Comparison of ENCODE assay signal across 8 mouse cellular contexts in genomic region chr17:28909252-28909941, GRCm38 (mm10). TPM values are rescaled to one million over a fixed set of nuclear protein-coding genes. Genes with fewer than 3 reads are reported as not detected.
DNase-seq lines count a peak whose midpoint lies in the region; ATAC-seq lines count a peak whose summit lies in the region.

No protein-coding gene starts in this region.

- H3K4me2 ChIP-seq in forebrain, embryonic 13.5 days = peak overlapping the region; percentile 55
- peak overlapping the region; percentile 62 for H3K4me2 ChIP-seq in liver, embryonic 12.5 days
- H3K4me2 ChIP-seq in neural tube, embryonic 11.5 days (ENCODE audit: low read depth) = peak overlapping the region; percentile 45

- H3K4me3 ChIP-seq in heart, embryonic 10.5 days = peak overlapping the region; percentile 51
- H3K4me3 ChIP-seq in forebrain, embryonic 13.5 days = peak overlapping the region; percentile 21
- H3K4me3 ChIP-seq in liver, embryonic 12.5 days = peak overlapping the region; percentile 30
- H3K4me3 ChIP-seq in neural tube, embryonic 11.5 days (ENCODE audit: low read depth, low read length) = no peak overlapping the region

- no peak for DNase-seq in heart, embryonic 10.5 days (ENCODE audit: low spot score)
- DNase-seq in heart, adult 9 months (ENCODE audit: low spot score in 2 of 2) = no peak
- DNase-seq in NIH3T3 (ENCODE audit: low read depth) = peak; percentile 43
- DNase-seq in neural tube, embryonic 11.5 days (ENCODE audit: low spot score) = peak; percentile 74
- peak; percentile 48 to 77 for DNase-seq in urinary bladder, postnatal 4 days (ENCODE audit: low spot score in 2 of 2)

- peak overlapping the region; percentile 55 for H3K9ac ChIP-seq in forebrain, embryonic 13.5 days
- 0 out of 2 replicates have a peak overlapping the region, but pooled peaks have one; percentile 35 for H3K9ac ChIP-seq in liver, embryonic 12.5 days
- peak overlapping the region; percentile 39 for H3K9ac ChIP-seq in neural tube, embryonic 11.5 days (ENCODE audit: low read length)

- WGBS in heart, embryonic 10.5 days = 7% methylated on average over 29 of the region's 29 CpGs
- 11% methylated on average over 29 of the region's 29 CpGs for WGBS in forebrain, embryonic 13.5 days
- WGBS in liver, embryonic 12.5 days (ENCODE audit: insufficient replicate concordance) = 5% methylated on average over 29 of the region's 29 CpGs
- WGBS in neural tube, embryonic 11.5 days = 7% methylated on average over 28 of the region's 29 CpGs

- peaks cover 17% of the 10 kb centered on the region for H3K4me1 ChIP-seq in heart, embryonic 10.5 days
- H3K4me1 ChIP-seq in forebrain, embryonic 13.5 days = peaks cover 18% of the 10 kb centered on the region
- H3K4me1 ChIP-seq in liver, embryonic 12.5 days = peaks cover 12% of the 10 kb centered on the region
- no peaks in the 10 kb centered on the region for H3K4me1 ChIP-seq in neural tube, embryonic 11.5 days (ENCODE audit: control insufficient read depth, insufficient read depth, low read length)

- no peaks in the 10 kb centered on the region for H3K36me3 ChIP-seq in heart, embryonic 10.5 days
- H3K36me3 ChIP-seq in forebrain, embryonic 13.5 days (ENCODE audit: poor library complexity, severe bottlenecking) = no peaks in the 10 kb centered on the region
- H3K36me3 ChIP-seq in liver, embryonic 12.5 days = no peaks in the 10 kb centered on the region
- no peaks in the 10 kb centered on the region for H3K36me3 ChIP-seq in neural tube, embryonic 11.5 days (ENCODE audit: control insufficient read depth, insufficient read depth, low read length)

- H3K27ac ChIP-seq in heart, embryonic 10.5 days = 0 out of 2 replicates have a peak overlapping the region, but pooled peaks have one; percentile 31
- H3K27ac ChIP-seq in forebrain, embryonic 13.5 days = no peak overlapping the region
- H3K27ac ChIP-seq in liver, embryonic 12.5 days = no peak overlapping the region
- H3K27ac ChIP-seq in neural tube, embryonic 11.5 days (ENCODE audit: low read depth, low read length) = no peak overlapping the region

- no peaks in the 10 kb centered on the region for H3K9me3 ChIP-seq in heart, embryonic 10.5 days
- no peaks in the 10 kb centered on the region for H3K9me3 ChIP-seq in forebrain, embryonic 13.5 days (replicated peaks)
- no peaks in the 10 kb centered on the region for H3K9me3 ChIP-seq in liver, embryonic 12.5 days (replicated peaks)
- H3K9me3 ChIP-seq in neural tube, embryonic 11.5 days (ENCODE audit: control insufficient read depth, low read length) = no peaks in the 10 kb centered on the region

- H3K27me3 ChIP-seq in heart, embryonic 10.5 days (ENCODE audit: insufficient read depth, poor library complexity, severe bottlenecking) = peaks cover 49% of the 10 kb centered on the region
- H3K27me3 ChIP-seq in forebrain, embryonic 13.5 days = peaks cover 21% of the 10 kb centered on the region
- peaks cover 55% of the 10 kb centered on the region for H3K27me3 ChIP-seq in liver, embryonic 12.5 days (replicated peaks)
- H3K27me3 ChIP-seq in neural tube, embryonic 11.5 days (ENCODE audit: control insufficient read depth, insufficient read depth, low read length) = 0 out of 2 replicates have a peak, but pooled peaks cover 6% of the 10 kb centered on the region

- no peak for ATAC-seq in forebrain, embryonic 13.5 days
- ATAC-seq in inflammation-experienced regulatory T-cells, adult 6 months = peak; percentile 56
- 0 out of 2 replicates have a peak, but pooled peaks have one; percentile 18 for ATAC-seq in liver, embryonic 12.5 days
- no peak for ATAC-seq in neural tube, embryonic 11.5 days (ENCODE audit: insufficient read depth, low FRiP score, low TSS enrichment)

RNA-seq across cellular contexts. Expression of gene 4930539E08Rik, which starts 5.7 kb away (rescaled TPM):
- polyA plus RNA-seq in heart, embryonic 10.5 days (2016; fragmentation: Nextera tagmentation; extraction: Ambion mirVana) = 0.13 and 0.25 TPM in 2 replicates
- 0.15 and 0.25 TPM in 2 replicates for polyA plus RNA-seq in forebrain, embryonic 13.5 days (2015; fragmentation: Nextera tagmentation; extraction: Ambion mirVana)
- 1 to 10 TPM in 2 of 3 experiments, under 1 TPM in 1; 0.25 to 3.2 (median 2.7) TPM for polyA plus RNA-seq in inflammation-experienced regulatory T-cells, adult 6 months (2017; shearing (Covaris generic))
- polyA plus RNA-seq in liver, embryonic 12.5 days (2016; fragmentation: Nextera tagmentation; extraction: Ambion mirVana) = 0.17 and 0.25 TPM in 2 replicates
- 0.15 and 0.23 TPM in 2 replicates for polyA plus RNA-seq in neural tube, embryonic 11.5 days (2014; fragmentation: Nextera tagmentation; extraction: Ambion mirVana)

RNA-seq across cellular contexts. Expression of gene Pxt1, which starts 34.2 kb away (rescaled TPM):
- polyA plus RNA-seq in heart, embryonic 10.5 days (2016; fragmentation: Nextera tagmentation; extraction: Ambion mirVana) = 0.21 and 0.26 TPM in 2 replicates
- not detected in 2 replicates for polyA plus RNA-seq in forebrain, embryonic 13.5 days (2015; fragmentation: Nextera tagmentation; extraction: Ambion mirVana)
- polyA plus RNA-seq in inflammation-experienced regulatory T-cells, adult 6 months (2017; shearing (Covaris generic)) = not detected
- polyA plus RNA-seq in liver, embryonic 12.5 days (2016; fragmentation: Nextera tagmentation; extraction: Ambion mirVana) = 0.51 and 0.73 TPM in 2 replicates
- not detected in 2 replicates for polyA plus RNA-seq in neural tube, embryonic 11.5 days (2014; fragmentation: Nextera tagmentation; extraction: Ambion mirVana)

RNA-seq across cellular contexts. Expression of gene Kctd20, which starts 42.4 kb away (rescaled TPM):
- polyA plus RNA-seq in heart, embryonic 10.5 days (2016; fragmentation: Nextera tagmentation; extraction: Ambion mirVana) = 80.3 and 85.4 TPM in 2 replicates
- polyA plus RNA-seq in forebrain, embryonic 13.5 days (2015; fragmentation: Nextera tagmentation; extraction: Ambion mirVana) = 107 and 115 TPM in 2 replicates
- polyA plus RNA-seq in inflammation-experienced regulatory T-cells, adult 6 months (2017; shearing (Covaris generic)) = 10 to 100 TPM; 34.6 to 46.0 (median 39.5) TPM
- polyA plus RNA-seq in liver, embryonic 12.5 days (2016; fragmentation: Nextera tagmentation; extraction: Ambion mirVana) = 87.0 and 92.4 TPM in 2 replicates
- polyA plus RNA-seq in neural tube, embryonic 11.5 days (2014; fragmentation: Nextera tagmentation; extraction: Ambion mirVana) = 109 and 118 TPM in 2 replicates

RNA-seq across cellular contexts. Expression of gene Pnpla1, which starts 51.2 kb away (rescaled TPM):
- polyA plus RNA-seq in heart, embryonic 10.5 days (2016; fragmentation: Nextera tagmentation; extraction: Ambion mirVana) = not detected in 2 replicates
- polyA plus RNA-seq in forebrain, embryonic 13.5 days (2015; fragmentation: Nextera tagmentation; extraction: Ambion mirVana) = not detected in 2 replicates
- not detected for polyA plus RNA-seq in inflammation-experienced regulatory T-cells, adult 6 months (2017; shearing (Covaris generic))
- polyA plus RNA-seq in liver, embryonic 12.5 days (2016; fragmentation: Nextera tagmentation; extraction: Ambion mirVana) = not detected in 2 replicates
- polyA plus RNA-seq in neural tube, embryonic 11.5 days (2014; fragmentation: Nextera tagmentation; extraction: Ambion mirVana) = not detected in 2 replicates

Comparison
In these comparisons a context has a peak if more than half of its experiments do, and no peak if none do; other contexts are left out.
1. DNase-seq: peak in NIH3T3 (single experiment), neural tube, embryonic 11.5 days (single experiment) and urinary bladder, postnatal 4 days (2 of 2); none in heart, embryonic 10.5 days (single experiment) and heart, adult 9 months (0 of 2).
2. ATAC-seq: peak in inflammation-experienced regulatory T-cells, adult 6 months (single experiment) and liver, embryonic 12.5 days (single experiment); none in forebrain, embryonic 13.5 days (single experiment) and neural tube, embryonic 11.5 days (single experiment).
3. Peak in every context shown above with its lines, with median percentiles within 50 percentile points of each other: H3K4me2 ChIP-seq and H3K9ac ChIP-seq.